Mouse (Mus musculus) liver, embryonic 12.5 days (tissue): Measurements from ENCODE around the gene Thpo. TPM values are rescaled to one million over a fixed set of nuclear protein-coding genes. Genes with fewer than 3 reads are reported as not detected.

Experiments used
- ATAC-seq: fragments of 200-750 bp; cut with Nextera tagmentation; 2 replicates; pipeline ENCODE4 v1.8.0; 2017; ENCODE audit warnings: moderate number of reproducible peaks, mild to moderate bottlenecking, moderate library complexity
- H3K27ac ChIP-seq: fragments of 300-500 bp; sonication (generic); 2 replicates; pipeline ENCODE4 v1.5.1; 2016; ENCODE audit warnings: mild to moderate bottlenecking
- H3K27me3 ChIP-seq: fragments of 300-500 bp; sonication (generic); replicated peaks from 2 replicates; pipeline ENCODE4 v1.6.1; 2016; ENCODE audit warnings: mild to moderate bottlenecking, moderate library complexity
- H3K36me3 ChIP-seq: fragments of 300-500 bp; sonication (generic); 2 replicates; pipeline ENCODE4 v1.6.1; 2016; ENCODE audit warnings: mild to moderate bottlenecking, moderate library complexity
- H3K4me1 ChIP-seq: fragments of 300-500 bp; sonication (generic); 2 replicates; pipeline ENCODE4 v1.6.1; 2016
- H3K4me2 ChIP-seq: fragments of 300-500 bp; sonication (generic); 2 replicates; pipeline ENCODE4 v1.6.1; 2016; ENCODE audit warnings: mild to moderate bottlenecking, moderate library complexity
- H3K4me3 ChIP-seq: fragments of 300-500 bp; sonication (generic); 2 replicates; pipeline ENCODE4 v1.5.1; 2016; ENCODE audit warnings: mild to moderate bottlenecking, moderate library complexity
- H3K9ac ChIP-seq: fragments of 300-500 bp; sonication (generic); 2 replicates; pipeline ENCODE4 v1.6.1; 2016; ENCODE audit warnings: mild to moderate bottlenecking, moderate library complexity
- H3K9me3 ChIP-seq: fragments of 300-500 bp; sonication (generic); replicated peaks from 2 replicates; pipeline ENCODE4 v1.6.1; 2016; ENCODE audit warnings: mild to moderate bottlenecking, moderate library complexity
- WGBS: fragments of 180-500 bp; shearing (Covaris S2); methylation state at CpG from one replicate; pipeline ENCODE4 v1.1.7; 2016; ENCODE audit not compliant: insufficient replicate concordance; 5-methylcytosine and 5-hydroxymethylcytosine counted together
- polyA plus RNA-seq: library from polyadenylated mRNA; unstranded; fragments of >200 nt; fragmentation: Nextera tagmentation; extraction: Ambion mirVana; gene quantifications from 2 replicates; pipeline ENCODE4 v1.2.1, GENCODE M21; 2016

The Thpo gene
- polyA plus RNA-seq, 1 experiment from 2014 or later, result 2.8 TPM

- WGBS, result 68% methylated on average over 4 of the region's 4 CpGs
- H3K27me3 ChIP-seq, result peaks cover 22% of the 10 kb centered on the region
Observed at GRCm38 (mm10) chr16:20722736-20723135, 11.6 kb downstream of the Thpo start.

GRCm38 (mm10) chr16:20721808-20722207 lies 12.5 kb downstream of the Thpo start:
- peaks cover 13% of the 10 kb centered on the region for H3K4me1 ChIP-seq
- H3K4me2 ChIP-seq, result no peak overlapping the region
- ATAC-seq, result no peak
- no peaks in the 10 kb centered on the region for H3K9me3 ChIP-seq
- no peak overlapping the region for H3K27ac ChIP-seq
- H3K4me3 ChIP-seq, result no peak overlapping the region
- WGBS, result 71% methylated on average over 10 of the region's 10 CpGs
- H3K36me3 ChIP-seq, result peaks cover 31% of the 10 kb centered on the region
- no peak overlapping the region for H3K9ac ChIP-seq
- peaks cover 17% of the 10 kb centered on the region for H3K27me3 ChIP-seq

More at GRCm38 (mm10) chr16:20722736-20723135, 11.6 kb downstream of the Thpo start:
- Histone ChIP-seq H3K4me2 (no peak overlapping the region), H3K36me3 (peaks cover 31% of the 10 kb centered on the region), H3K9me3 (no peaks in the 10 kb centered on the region), H3K4me1 (peaks cover 7% of the 10 kb centered on the region), H3K9ac (no peak overlapping the region), H3K27ac (no peak overlapping the region), H3K4me3 (no peak overlapping the region)
- ATAC-seq, result no peak

GRCm38 (mm10) chr16:20717978-20718670 lies 16.2 kb downstream of the Thpo start:
- WGBS, result 2% methylated on average over 18 of the region's 18 CpGs
- peak overlapping the region; percentile 84 for H3K9ac ChIP-seq
- peak overlapping the region; percentile 97 for H3K4me2 ChIP-seq
- peaks cover 38% of the 10 kb centered on the region for H3K36me3 ChIP-seq
- H3K4me1 ChIP-seq, result peaks cover 48% of the 10 kb centered on the region
- peak; percentile 28 for ATAC-seq
- H3K9me3 ChIP-seq, result no peaks in the 10 kb centered on the region
- H3K27ac ChIP-seq, result peak overlapping the region; percentile 91
- H3K27me3 ChIP-seq, result no peaks in the 10 kb centered on the region
- H3K4me3 ChIP-seq, result peak overlapping the region; percentile 74

- Histone ChIP-seq H3K4me3 (peak within 1 kb of the TSS; percentile 74), H3K9me3 (no peaks in the 10 kb centered on the region), H3K36me3 (peaks cover 41% of the 10 kb centered on the region), H3K9ac (peak within 1 kb of the TSS; percentile 84), H3K4me2 (peak within 1 kb of the TSS; percentile 97), H3K27ac (peak within 1 kb of the TSS; percentile 91), H3K4me1 (peaks cover 55% of the 10 kb centered on the region), H3K27me3 (no peaks in the 10 kb centered on the region)
- ATAC-seq, result peak; percentile 85
- WGBS, result under 1% methylated on average over 62 of the region's 62 CpGs
Observed at GRCm38 (mm10) chr16:20717181-20717977, 16.9 kb downstream of the Thpo start, which contains the start of the genes Polr2h and Clcn2. Polr2h (plus strand) TSS chr16:20717665. Clcn2 (minus strand) TSS chr16:20717746.

DNA sequence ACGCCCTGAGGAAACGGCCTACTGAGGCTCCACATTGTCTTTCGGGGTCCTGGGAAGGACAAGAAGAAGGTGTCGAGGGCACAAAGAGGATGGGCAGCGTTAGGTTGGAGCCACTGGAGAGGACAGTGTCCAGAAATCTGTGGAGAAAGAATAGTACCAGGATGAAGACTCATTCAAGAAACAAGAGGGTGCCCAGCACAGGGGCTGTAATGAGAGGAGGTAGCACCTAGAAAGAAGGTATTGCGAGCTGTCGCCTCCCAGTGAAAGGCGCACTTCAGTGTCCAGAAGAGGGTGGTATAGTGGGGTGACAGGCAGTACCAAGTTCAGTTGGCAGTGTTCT lies 17.5 kb downstream of the Thpo start:
- H3K4me1 ChIP-seq, result peaks cover 61% of the 10 kb centered on the region
- 4% methylated on average over 8 of the region's 8 CpGs for WGBS
- H3K27ac ChIP-seq, result peak overlapping the region; percentile 91
- H3K27me3 ChIP-seq, result no peaks in the 10 kb centered on the region
- ATAC-seq, result peak; percentile 13
- H3K36me3 ChIP-seq, result peaks cover 41% of the 10 kb centered on the region
- H3K9ac ChIP-seq, result peak overlapping the region; percentile 84
- H3K9me3 ChIP-seq, result no peaks in the 10 kb centered on the region
- peak overlapping the region; percentile 97 for H3K4me2 ChIP-seq
- H3K4me3 ChIP-seq, result peak overlapping the region; percentile 74

- H3K4me1 ChIP-seq, result peaks cover 67% of the 10 kb centered on the region
- ATAC-seq, result peak; percentile 65
- peaks cover 41% of the 10 kb centered on the region for H3K36me3 ChIP-seq
- H3K4me3 ChIP-seq, result peak overlapping the region; percentile 74
- no peaks in the 10 kb centered on the region for H3K9me3 ChIP-seq
- peak overlapping the region; percentile 91 for H3K27ac ChIP-seq
- WGBS, result under 1% methylated on average over 67 of the region's 68 CpGs
- peak overlapping the region; percentile 97 for H3K4me2 ChIP-seq
- no peaks in the 10 kb centered on the region for H3K27me3 ChIP-seq
- H3K9ac ChIP-seq, result peak overlapping the region; percentile 84
Observed at GRCm38 (mm10) chr16:20715976-20716840, 18.1 kb downstream of the Thpo start.

GRCm38 (mm10) chr16:20715566-20715965 lies 18.7 kb downstream of the Thpo start:
- 4% methylated on average over 12 of the region's 12 CpGs for WGBS
- Histone ChIP-seq H3K9ac (peak overlapping the region; percentile 84), H3K4me2 (peak overlapping the region; percentile 97), H3K4me3 (peak overlapping the region; percentile 74), H3K9me3 (no peaks in the 10 kb centered on the region), H3K4me1 (peaks cover 73% of the 10 kb centered on the region), H3K27me3 (no peaks in the 10 kb centered on the region), H3K27ac (peak overlapping the region; percentile 91), H3K36me3 (peaks cover 41% of the 10 kb centered on the region)
- no peak for ATAC-seq

- 60% methylated on average over 2 of the region's 2 CpGs for WGBS
- Histone ChIP-seq H3K4me3 (peak overlapping the region; percentile 74), H3K36me3 (peaks cover 41% of the 10 kb centered on the region), H3K9me3 (no peaks in the 10 kb centered on the region), H3K27me3 (no peaks in the 10 kb centered on the region), H3K9ac (peak overlapping the region; percentile 84), H3K27ac (peak overlapping the region; percentile 91), H3K4me1 (peaks cover 77% of the 10 kb centered on the region), H3K4me2 (peak overlapping the region; percentile 97)
- no peak for ATAC-seq
Observed at GRCm38 (mm10) chr16:20715161-20715560, 19.1 kb downstream of the Thpo start.

- Histone ChIP-seq H3K27me3 (no peaks in the 10 kb centered on the region), H3K9me3 (no peaks in the 10 kb centered on the region), H3K4me3 (peak overlapping the region; percentile 74), H3K36me3 (peaks cover 41% of the 10 kb centered on the region), H3K4me2 (peak overlapping the region; percentile 97), H3K27ac (peak overlapping the region; percentile 91), H3K4me1 (peaks cover 84% of the 10 kb centered on the region), H3K9ac (peak overlapping the region; percentile 84)
- no peak for ATAC-seq
- 53% methylated on average over 11 of the region's 11 CpGs for WGBS
Observed at GRCm38 (mm10) chr16:20714307-20715080, 19.8 kb downstream of the Thpo start.

DNA sequence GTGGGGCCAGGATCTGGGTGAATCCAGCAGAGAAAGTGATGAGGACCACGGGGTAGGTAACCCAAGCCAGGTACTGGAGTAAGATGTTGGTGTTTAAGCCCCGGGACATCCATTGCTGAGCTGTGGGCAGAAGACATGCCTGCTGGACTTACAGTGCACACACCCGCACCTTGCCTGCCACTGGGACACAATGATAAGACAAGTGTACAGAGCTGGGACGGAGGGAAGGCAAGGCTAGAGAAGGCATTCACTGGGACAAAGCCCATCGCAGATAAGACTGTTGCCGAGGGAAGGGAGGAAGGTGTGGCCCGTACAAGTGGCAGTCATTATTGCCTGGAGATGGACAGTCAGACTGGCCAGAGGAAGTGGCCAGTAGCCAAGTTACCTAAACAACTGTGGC lies 21.4 kb downstream of the Thpo start:
- Histone ChIP-seq H3K4me1 (peaks cover 90% of the 10 kb centered on the region), H3K4me3 (peak overlapping the region; percentile 74), H3K9ac (peak overlapping the region; percentile 84), H3K27ac (peak overlapping the region; percentile 91), H3K27me3 (no peaks in the 10 kb centered on the region), H3K36me3 (peaks cover 58% of the 10 kb centered on the region), H3K9me3 (no peaks in the 10 kb centered on the region), H3K4me2 (peak overlapping the region; percentile 97)
- peak; percentile 46 for ATAC-seq
- WGBS, result 28% methylated on average over 7 of the region's 7 CpGs

DNA sequence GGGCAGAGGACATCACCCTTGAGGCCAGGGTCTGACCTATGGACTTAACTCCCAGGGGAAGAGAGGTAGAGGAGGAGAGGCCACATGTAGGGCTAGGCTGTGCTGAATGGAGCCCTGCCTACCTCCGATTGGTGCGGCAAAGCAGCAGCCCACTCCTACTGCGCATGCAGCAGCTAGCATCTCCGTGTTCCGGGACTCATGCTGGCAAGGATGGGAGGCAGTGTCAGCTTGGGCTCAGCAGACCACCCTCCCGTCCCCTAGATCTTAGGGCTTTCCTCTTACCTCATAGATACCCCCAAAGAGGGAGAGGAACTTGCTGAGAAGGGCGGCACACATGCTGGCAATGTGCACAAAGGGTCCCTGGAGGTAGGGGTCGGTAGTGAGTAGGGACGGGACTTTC lies 22.1 kb downstream of the Thpo start:
- no peak for ATAC-seq
- Histone ChIP-seq H3K4me1 (peaks cover 95% of the 10 kb centered on the region), H3K27me3 (no peaks in the 10 kb centered on the region), H3K36me3 (peaks cover 64% of the 10 kb centered on the region), H3K27ac (peak overlapping the region; percentile 91), H3K4me3 (no peak overlapping the region), H3K4me2 (peak overlapping the region; percentile 97), H3K9me3 (no peaks in the 10 kb centered on the region), H3K9ac (peak overlapping the region; percentile 84; the same call in 1 of the 2 replicates)
- 73% methylated on average over 9 of the region's 9 CpGs for WGBS
